Mouse (Mus musculus) small intestine, adult 2 months (tissue): ENCODE measurements around the gene Tmem259.

Source experiments
- CTCF ChIP-seq: fragments of 200-500 bp; IDR thresholded peaks from 2 replicates; pipeline ENCODE4 v1.5.1; 2012; ENCODE audit warnings: low read depth, mild to moderate bottlenecking, control low read depth, inconsistent platforms, low read length, moderate library complexity, mixed read lengths; ENCODE audit not compliant: insufficient replicate concordance, insufficient read length; ENCODE audit errors: extremely low read depth
- POLR2A ChIP-seq: fragments of 200-500 bp; IDR thresholded peaks from 2 replicates; pipeline ENCODE4 v1.6.1; 2012; ENCODE audit warnings: low read depth, mild to moderate bottlenecking, control low read depth, inconsistent platforms, low read length, moderate library complexity

GRCm38 (mm10) chr10:79927324-79928029 lies 56.7 kb downstream of the Tmem259 start:
- TF ChIP-seq POLR2A (no peak), CTCF (no peak)
